Mouse (Mus musculus) stomach, postnatal 0 days (tissue): ENCODE results near the gene Cdcp2. TPM values are rescaled to one million over a fixed set of nuclear protein-coding genes. Genes with fewer than 3 reads are reported as not detected.

Experiments used
- ATAC-seq: fragments of 200-750 bp; cut with Nextera tagmentation; 2 replicates; pipeline ENCODE4 v1.8.0; 2017; ENCODE audit not compliant: low FRiP score, low TSS enrichment
- DNase-seq: peaks from one replicate; pipeline ENCODE4 v3.0.0-alpha.2; 2016; ENCODE audit warnings: low spot score
- H3K27ac ChIP-seq: fragments of 300-500 bp; sonication (generic); replicated peaks from 2 replicates; pipeline ENCODE4 v1.5.1; 2014; ENCODE audit warnings: mild to moderate bottlenecking, control low read depth
- H3K27me3 ChIP-seq: fragments of 300-500 bp; sonication (generic); 2 replicates; pipeline ENCODE4 v1.6.1; 2014; ENCODE audit warnings: low read length; ENCODE audit not compliant: control insufficient read depth, insufficient read depth
- H3K36me3 ChIP-seq: fragments of 300-500 bp; sonication (generic); 2 replicates; pipeline ENCODE4 v1.6.1; 2014; ENCODE audit warnings: low read length, mixed read lengths; ENCODE audit not compliant: control insufficient read depth, insufficient read depth
- H3K4me1 ChIP-seq: fragments of 300-500 bp; sonication (generic); replicated peaks from 2 replicates; pipeline ENCODE4 v1.6.1; 2014; ENCODE audit warnings: antibody characterized with exemption; ENCODE audit not compliant: control insufficient read depth, insufficient read depth
- H3K4me2 ChIP-seq: fragments of 300-500 bp; sonication (generic); replicated peaks from 2 replicates; pipeline ENCODE4 v1.6.1; 2014; ENCODE audit warnings: low read depth, mild to moderate bottlenecking, control low read depth, moderate library complexity
- H3K4me3 ChIP-seq: fragments of 300-500 bp; sonication (generic); 2 replicates; pipeline ENCODE4 v1.5.1; 2014; ENCODE audit warnings: low read depth, low read length, control low read depth
- H3K9ac ChIP-seq: fragments of 300-500 bp; sonication (generic); 2 replicates; pipeline ENCODE4 v1.6.1; 2014; ENCODE audit warnings: mild to moderate bottlenecking, low read length, control low read depth, mixed read lengths
- H3K9me3 ChIP-seq: fragments of 300-500 bp; sonication (generic); 2 replicates; pipeline ENCODE4 v1.6.1; 2016; ENCODE audit warnings: low read length; ENCODE audit not compliant: control insufficient read depth
- CTCF ChIP-seq: IDR thresholded peaks from 2 replicates; pipeline ENCODE4 v1.5.1; 2016; ENCODE audit warnings: antibody characterized with exemption, low read depth, mild to moderate bottlenecking, moderate library complexity
- EP300 ChIP-seq: optimal IDR thresholded peaks from 2 replicates; pipeline ENCODE3; 2016; ENCODE audit warnings: antibody characterized with exemption
- WGBS: fragments of 180-500 bp; shearing (Covaris S2); extraction: QIAGEN DNeasy Blood & Tissue Kit; methylation state at CpG from one replicate; pipeline ENCODE4 v1.1.7; 2014; 5-methylcytosine and 5-hydroxymethylcytosine counted together
- polyA plus RNA-seq: library from polyadenylated mRNA; unstranded; fragments of >200 nt; fragmentation: Nextera tagmentation; extraction: Ambion mirVana; gene quantifications from 2 replicates; pipeline ENCODE4 v1.2.1, GENCODE M21; 2015

The Cdcp2 gene
- not detected in 2 replicates for polyA plus RNA-seq

- WGBS = 79% methylated on average over 16 of the region's 16 CpGs
- ATAC-seq (no peak), DNase-seq (no peak)
- no peaks in the 10 kb centered on the region for H3K27me3 ChIP-seq
- TF ChIP-seq CTCF (no peak), EP300 (no peak)
- no peak within 1 kb of the TSS for H3K4me3 ChIP-seq
- H3K27ac ChIP-seq = no peak within 1 kb of the TSS
- no peak within 1 kb of the TSS for H3K9ac ChIP-seq
- H3K4me1 ChIP-seq = no peaks in the 10 kb centered on the region
- no peak within 1 kb of the TSS for H3K4me2 ChIP-seq
- no peaks in the 10 kb centered on the region for H3K9me3 ChIP-seq
- no peaks in the 10 kb centered on the region for H3K36me3 ChIP-seq
These were observed at the start of gene Cdcp2 for GRCm38 (mm10) chr4:107096841-107097373. Cdcp2 (plus strand) TSS chr4:107096891.

DNA sequence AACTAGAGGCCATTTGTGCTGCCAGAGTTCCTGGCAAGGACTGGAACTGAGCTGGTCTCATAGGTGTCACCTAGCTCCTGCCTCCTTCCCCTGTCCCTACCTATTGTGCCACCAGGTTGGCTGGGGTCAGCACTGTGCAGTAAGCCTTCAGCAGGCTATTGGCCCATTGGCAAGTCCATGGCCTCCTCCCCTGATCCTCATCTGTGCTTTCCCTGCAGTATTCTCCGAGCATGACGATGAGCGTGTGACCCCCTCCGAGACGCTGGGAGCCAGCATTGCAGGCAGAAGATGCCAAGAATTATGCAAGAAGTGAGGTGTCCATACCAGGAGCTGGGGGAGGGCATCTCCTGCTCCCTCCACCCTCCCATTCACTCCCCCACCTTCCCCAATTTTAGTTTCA, 48.9 kb upstream of the Cdcp2 start:
- no peak for DNase-seq
- H3K4me3 ChIP-seq = no peak overlapping the region
- H3K27ac ChIP-seq = no peak overlapping the region
- no peak overlapping the region for H3K9ac ChIP-seq
- WGBS = 75% methylated on average over 5 of the region's 5 CpGs
- TF ChIP-seq CTCF (no peak), EP300 (no peak)
- no peaks in the 10 kb centered on the region for H3K4me1 ChIP-seq
- no peak overlapping the region for H3K4me2 ChIP-seq
- peaks cover 22% of the 10 kb centered on the region for H3K36me3 ChIP-seq
- no peak for ATAC-seq
- H3K27me3 ChIP-seq = no peaks in the 10 kb centered on the region
- no peaks in the 10 kb centered on the region for H3K9me3 ChIP-seq

DNA sequence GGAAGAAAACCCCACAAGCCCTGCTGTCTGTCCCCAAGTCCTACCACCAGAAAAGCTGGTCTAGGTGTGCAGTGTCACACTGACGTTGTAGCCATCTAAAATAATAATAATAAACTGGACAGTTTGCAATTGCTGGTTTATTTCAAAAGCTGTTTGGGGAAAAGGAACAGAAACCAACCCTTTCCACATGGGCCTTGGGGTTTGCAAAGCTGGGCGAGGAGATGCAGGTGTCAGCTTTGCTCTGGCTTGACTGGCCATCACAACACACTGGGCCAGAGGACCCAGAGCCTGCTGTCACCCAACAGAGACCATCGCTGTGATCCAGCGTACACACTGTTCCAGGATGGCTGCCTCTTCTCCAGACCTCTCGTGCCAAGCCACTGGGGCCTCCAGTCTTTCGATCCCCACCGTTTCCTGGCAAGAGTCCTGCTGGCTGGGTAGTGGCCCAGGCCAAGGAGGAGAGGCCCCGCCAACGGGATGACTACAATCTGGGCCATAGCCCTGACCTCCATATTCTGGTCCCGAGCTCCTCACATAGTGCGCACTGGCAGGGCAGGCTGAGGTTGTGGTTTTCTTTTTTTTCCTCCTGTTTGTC, 48.0 kb upstream of the Cdcp2 start:
- Histone ChIP-seq H3K4me3 (no peak overlapping the region), H3K4me1 (no peaks in the 10 kb centered on the region), H3K27me3 (no peaks in the 10 kb centered on the region), H3K4me2 (no peak overlapping the region), H3K27ac (no peak overlapping the region), H3K9me3 (no peaks in the 10 kb centered on the region), H3K9ac (no peak overlapping the region), H3K36me3 (peaks cover 19% of the 10 kb centered on the region)
- no peak for TF ChIP-seq CTCF
- no peak for TF ChIP-seq EP300
- DNase-seq = no peak
- no peak for ATAC-seq
- 82% methylated on average over 11 of the region's 11 CpGs for WGBS

GRCm38 (mm10) chr4:107051889-107052288, 44.8 kb upstream of the Cdcp2 start:
- no peaks in the 10 kb centered on the region for H3K27me3 ChIP-seq
- TF ChIP-seq EP300 = no peak
- H3K9ac ChIP-seq = no peak overlapping the region
- H3K4me1 ChIP-seq = no peaks in the 10 kb centered on the region
- WGBS = 72% methylated on average over 4 of the region's 4 CpGs
- H3K9me3 ChIP-seq = no peaks in the 10 kb centered on the region
- DNase-seq (no peak), ATAC-seq (no peak)
- H3K4me2 ChIP-seq = no peak overlapping the region
- no peak overlapping the region for H3K27ac ChIP-seq
- H3K36me3 ChIP-seq = peaks cover 21% of the 10 kb centered on the region
- no peak overlapping the region for H3K4me3 ChIP-seq

DNA sequence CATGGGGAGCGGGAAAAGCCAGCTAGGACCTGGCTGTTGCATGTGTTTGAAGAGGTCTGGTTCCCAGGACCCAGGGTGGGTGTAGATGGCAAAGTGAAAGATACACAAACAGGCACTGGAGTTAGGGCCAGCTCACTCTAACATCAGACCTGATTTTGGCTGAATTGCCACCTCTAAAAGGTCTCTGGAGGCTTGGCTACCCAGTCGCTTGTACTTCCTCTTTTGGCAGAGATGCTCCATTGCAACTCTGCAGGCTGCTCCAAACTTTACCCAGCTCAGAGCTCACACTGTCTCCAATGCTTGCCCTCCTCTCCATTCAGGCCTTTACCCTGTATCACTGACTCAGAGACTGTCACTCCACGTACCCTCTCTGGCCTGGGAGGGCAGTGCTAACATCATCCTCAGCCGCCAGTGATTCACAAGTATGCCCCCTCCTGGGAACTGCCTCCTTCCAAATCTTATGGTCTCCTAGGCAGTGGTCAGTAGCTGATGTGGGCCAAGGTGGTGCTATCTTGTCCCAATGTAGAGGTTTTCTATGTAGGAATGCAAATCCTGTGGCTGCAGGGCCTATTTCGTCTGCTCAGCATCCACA, 43.6 kb upstream of the Cdcp2 start:
- no peaks in the 10 kb centered on the region for H3K4me1 ChIP-seq
- 50% methylated on average over 5 of the region's 5 CpGs for WGBS
- H3K36me3 ChIP-seq = peaks cover 18% of the 10 kb centered on the region
- H3K27ac ChIP-seq = no peak overlapping the region
- ATAC-seq (no peak), DNase-seq (no peak)
- no peaks in the 10 kb centered on the region for H3K27me3 ChIP-seq
- no peak overlapping the region for H3K4me3 ChIP-seq
- H3K9me3 ChIP-seq = no peaks in the 10 kb centered on the region
- H3K9ac ChIP-seq = no peak overlapping the region
- H3K4me2 ChIP-seq = no peak overlapping the region
- TF ChIP-seq EP300 (no peak), CTCF (peak; percentile 23; the same call in 1 of the 2 replicates)

GRCm38 (mm10) chr4:107056088-107056487, 40.6 kb upstream of the Cdcp2 start:
- no peak overlapping the region for H3K4me3 ChIP-seq
- no peaks in the 10 kb centered on the region for H3K27me3 ChIP-seq
- no peak overlapping the region for H3K27ac ChIP-seq
- ATAC-seq (no peak), DNase-seq (no peak)
- no peak overlapping the region for H3K4me2 ChIP-seq
- H3K9ac ChIP-seq = no peak overlapping the region
- H3K4me1 ChIP-seq = no peaks in the 10 kb centered on the region
- TF ChIP-seq EP300 (no peak), CTCF (no peak)
- peaks cover 26% of the 10 kb centered on the region for H3K36me3 ChIP-seq
- WGBS = 73% methylated on average over 3 of the region's 3 CpGs
- no peaks in the 10 kb centered on the region for H3K9me3 ChIP-seq
